Mouse (Mus musculus) splenic B cell, adult 2 months (primary cell): ENCODE measurements at regions not wholly inside any gene's neighbourhood (a gene's known extent, or its start where the extent isn't known, plus 50 kb on each side); places are given as distances from the start of the nearest gene placed in this dataset.

Experiments
- DNase-seq: peaks from one replicate; pipeline ENCODE4 v3.0.0-alpha.2; 2011; ENCODE audit warnings: low read depth, low spot score
- H3K27me3 ChIP-seq: 2 replicates; pipeline ENCODE4 v1.6.1; 2012; ENCODE audit warnings: mild to moderate bottlenecking, low read length, moderate library complexity, mixed read lengths; ENCODE audit not compliant: control insufficient read depth, poor library complexity, insufficient read depth, severe bottlenecking
- H3K36me3 ChIP-seq: 2 replicates; pipeline ENCODE4 v1.6.1; 2012; ENCODE audit warnings: mild to moderate bottlenecking, low read length, moderate library complexity, mixed read lengths; ENCODE audit not compliant: control insufficient read depth, poor library complexity, insufficient read depth, severe bottlenecking

DNA sequence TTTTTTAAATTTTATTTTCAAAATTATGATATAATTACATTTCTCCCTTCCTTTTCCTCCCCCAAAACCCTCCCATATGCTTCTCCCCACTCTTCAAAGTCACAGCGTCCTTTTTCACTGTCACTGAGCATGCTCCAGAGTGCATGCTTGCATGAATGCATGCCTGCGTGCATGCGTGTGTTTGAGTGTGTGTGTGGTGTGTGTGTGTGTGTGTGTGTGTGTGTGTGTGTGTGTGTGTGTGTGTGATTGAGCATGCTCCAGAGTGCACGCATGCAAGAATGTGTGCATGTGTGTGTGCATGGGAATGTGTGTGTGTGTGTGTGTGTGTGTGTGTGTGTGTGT is 101.6 kb upstream of the Kitl start:
- Histone ChIP-seq H3K27me3 (no peaks in the 10 kb centered on the region), H3K36me3 (no peaks in the 10 kb centered on the region)
- no peak for DNase-seq

GRCm38 (mm10) chr10:99913001-99913845 is 102.2 kb upstream of the Kitl start:
- Histone ChIP-seq H3K36me3 (no peaks in the 10 kb centered on the region), H3K27me3 (no peaks in the 10 kb centered on the region)
- DNase-seq = peak; percentile 55

- H3K27me3 ChIP-seq = no peaks in the 10 kb centered on the region
- no peaks in the 10 kb centered on the region for H3K36me3 ChIP-seq
- no peak for DNase-seq
Measured at GRCm38 (mm10) chr10:99910011-99910723, 105.3 kb upstream of the Kitl start.

GRCm38 (mm10) chr10:99908044-99908443 is 107.4 kb upstream of the Kitl start:
- DNase-seq = no peak
- Histone ChIP-seq H3K27me3 (no peaks in the 10 kb centered on the region), H3K36me3 (no peaks in the 10 kb centered on the region)

GRCm38 (mm10) chr10:99906778-99907435 is 108.5 kb upstream of the Kitl start:
- no peak for DNase-seq
- Histone ChIP-seq H3K27me3 (no peaks in the 10 kb centered on the region), H3K36me3 (no peaks in the 10 kb centered on the region)

GRCm38 (mm10) chr10:99902280-99903231 is 112.9 kb upstream of the Kitl start:
- DNase-seq = no peak
- Histone ChIP-seq H3K36me3 (no peaks in the 10 kb centered on the region), H3K27me3 (no peaks in the 10 kb centered on the region)

DNA sequence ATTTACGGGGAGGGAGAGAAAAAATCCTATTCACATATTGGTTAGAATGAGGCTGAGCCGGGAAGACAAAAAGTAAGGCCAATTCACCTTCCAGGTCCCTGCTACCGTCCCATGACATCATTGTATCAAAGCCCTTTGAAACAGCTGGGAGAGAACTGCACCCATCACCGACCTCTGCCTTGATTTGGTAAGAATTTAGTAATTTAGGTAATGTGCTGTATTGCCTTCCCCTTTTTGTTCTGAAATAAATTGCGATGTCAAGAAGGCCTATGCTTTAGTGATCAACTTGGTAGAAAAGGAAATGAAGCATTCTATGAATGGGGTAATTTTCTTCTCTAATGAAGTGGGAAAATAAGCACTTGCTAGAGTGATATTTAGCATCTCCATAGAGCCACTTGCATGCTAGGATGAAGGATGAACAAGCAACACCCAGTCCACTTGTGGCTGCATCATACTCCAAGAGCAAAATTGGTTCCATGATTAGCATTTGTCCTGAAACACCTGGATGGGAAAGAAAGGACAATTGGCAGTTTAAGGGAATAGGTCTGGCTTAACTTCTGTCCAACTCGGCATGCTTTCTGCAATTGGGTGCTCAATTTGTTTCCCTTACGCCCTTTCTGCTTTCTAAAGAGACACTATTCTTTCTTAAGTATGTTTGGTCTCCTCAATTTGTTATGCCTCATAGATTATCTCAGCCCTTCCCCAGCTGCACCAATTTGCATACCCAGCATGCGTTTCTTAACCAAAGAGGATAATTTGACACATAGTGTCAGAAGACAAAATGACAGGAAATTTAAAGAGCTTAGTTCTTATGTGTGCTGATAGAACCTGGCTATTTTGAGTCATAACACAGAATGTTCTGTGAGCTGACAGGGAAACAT is 114.2 kb upstream of the Kitl start:
- H3K27me3 ChIP-seq = no peaks in the 10 kb centered on the region
- DNase-seq = peak; percentile 60

GRCm38 (mm10) chr10:99893999-99894398 is 121.4 kb upstream of the Kitl start:
- no peak for DNase-seq
- H3K36me3 ChIP-seq = no peaks in the 10 kb centered on the region
- H3K27me3 ChIP-seq = no peaks in the 10 kb centered on the region

More for the DNA sequence above, 114.2 kb upstream of the Kitl start:
- H3K36me3 ChIP-seq = no peaks in the 10 kb centered on the region

GRCm38 (mm10) chr10:99891899-99892298 is 123.5 kb upstream of the Kitl start:
- no peak for DNase-seq
- Histone ChIP-seq H3K27me3 (no peaks in the 10 kb centered on the region), H3K36me3 (no peaks in the 10 kb centered on the region)

- Histone ChIP-seq H3K36me3 (no peaks in the 10 kb centered on the region), H3K27me3 (no peaks in the 10 kb centered on the region)
- DNase-seq = no peak
Measured at GRCm38 (mm10) chr10:99881901-99882300, 122.4 kb upstream of the Csl start.

- H3K27me3 ChIP-seq = no peaks in the 10 kb centered on the region
- no peak for DNase-seq
- H3K36me3 ChIP-seq = no peaks in the 10 kb centered on the region
Measured at GRCm38 (mm10) chr10:99879362-99879761, 119.9 kb upstream of the Csl start.

- no peak for DNase-seq
- H3K36me3 ChIP-seq = no peaks in the 10 kb centered on the region
- no peaks in the 10 kb centered on the region for H3K27me3 ChIP-seq
Measured at GRCm38 (mm10) chr10:99864711-99865110, 105.3 kb upstream of the Csl start.

- no peak for DNase-seq
- Histone ChIP-seq H3K27me3 (no peaks in the 10 kb centered on the region), H3K36me3 (no peaks in the 10 kb centered on the region)
Measured at GRCm38 (mm10) chr10:99860322-99861089, 101.0 kb upstream of the Csl start.
